ENCODE assay signal across 8 mouse cellular contexts in the genomic region with DNA sequence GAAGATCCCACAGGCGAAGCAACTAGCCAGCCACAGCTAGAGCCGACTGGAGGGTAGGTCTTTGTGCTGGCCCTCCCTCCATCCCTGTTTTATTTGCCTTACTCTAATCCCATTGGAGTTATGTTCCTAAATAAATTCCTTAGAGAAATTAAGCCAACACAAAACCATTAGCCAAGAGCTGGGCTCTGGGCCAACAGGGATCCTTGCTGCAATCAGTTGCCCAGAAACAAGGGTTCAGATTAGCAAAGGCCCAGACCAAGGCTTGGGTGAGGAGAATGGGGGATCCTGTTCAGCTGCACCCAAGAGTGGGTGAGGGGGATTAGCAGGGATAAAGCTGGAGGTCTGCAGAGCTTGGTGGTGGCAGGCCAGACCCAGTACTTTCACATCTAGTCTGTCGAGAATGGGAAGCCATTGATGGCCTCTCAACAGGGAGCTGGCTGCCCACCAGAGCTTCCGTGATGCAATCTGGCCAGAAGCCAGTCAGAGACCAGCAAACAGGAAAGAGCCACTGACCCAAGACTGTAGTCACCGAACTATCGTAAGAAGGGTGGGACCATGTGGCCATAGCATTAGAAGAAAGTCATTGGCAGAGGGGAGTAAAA. TPM values are rescaled to one million over a fixed set of nuclear protein-coding genes. Genes with fewer than 3 reads are reported as not detected.
DNase-seq lines count a peak whose midpoint lies in the region; ATAC-seq and TF ChIP-seq lines count a peak whose summit lies in the region.
"Had no signal": no experiment of that assay in that cellular context is flagged by ENCODE, and none has a peak within 500 bp of the region (broad histone marks: within the 10 kb centered on the region; RNA-seq: fewer than 3 reads in every experiment).

No protein-coding gene starts in this region.

- 44% methylated on average over 6 of the region's 6 CpGs for WGBS in embryonic facial prominence, embryonic 14.5 days
- 48% methylated on average over 6 of the region's 6 CpGs for WGBS in midbrain, embryonic 13.5 days

- no peak for TF ChIP-seq EP300 in ES-Bruce4 (IDR thresholded peaks at IDR 0.05; ENCODE audit: insufficient read depth, low read depth, low read length)

- ATAC-seq in Patski, result peak; percentile 55
- ATAC-seq in embryonic facial prominence, embryonic 14.5 days (ENCODE audit: low read depth), result peak; percentile 82
- peak; percentile 91 for ATAC-seq in midbrain, embryonic 13.5 days

- no peak overlapping the region for H3K9ac ChIP-seq in ES-Bruce4 (ENCODE audit: low read depth, poor library complexity, severe bottlenecking)
- no peak overlapping the region for H3K9ac ChIP-seq in embryonic facial prominence, embryonic 14.5 days (ENCODE audit: low read depth, low read length)
- H3K9ac ChIP-seq in midbrain, embryonic 13.5 days (replicated peaks), result no peak overlapping the region

- no peaks in the 10 kb centered on the region; the same call in 1 of the 2 replicates for H3K9me3 ChIP-seq in ES-Bruce4 (replicated peaks; ENCODE audit: control insufficient read depth, insufficient read depth, low read length, poor library complexity, severe bottlenecking)
- 0 out of 2 replicates have a peak, but pooled peaks cover 4% of the 10 kb centered on the region for H3K9me3 ChIP-seq in embryonic facial prominence, embryonic 14.5 days (ENCODE audit: control insufficient read depth, low read length)
- H3K9me3 ChIP-seq in midbrain, embryonic 13.5 days, result no peaks in the 10 kb centered on the region

- CTCF ChIA-PET in Patski (lab: Charles Lee), result interaction anchor here (0.7 to 1.5 kb wide), 4 partner anchors 9 to 106 kb away, joined by 3 to 4 read pairs (median 3); no protein-coding TSS in a partner anchor

- TF ChIP-seq CTCF in ES-Bruce4 (IDR thresholded peaks at IDR 0.05; ENCODE audit: low read depth, low read length) (no peak), Patski (IDR thresholded peaks at IDR 0.05) (no peak)

- no peak overlapping the region for H3K4me2 ChIP-seq in embryonic facial prominence, embryonic 14.5 days (ENCODE audit: low read depth, low read length)
- H3K4me2 ChIP-seq in midbrain, embryonic 13.5 days (replicated peaks), result no peak overlapping the region

- no peak for TF ChIP-seq POLR2A in ES-Bruce4 (IDR thresholded peaks at IDR 0.05; ENCODE audit: insufficient read depth, low read length)

- H3K27ac ChIP-seq in ES-Bruce4 (ENCODE audit: insufficient read depth, low read length), result peak overlapping the region; percentile 59
- H3K27ac ChIP-seq in embryonic facial prominence, embryonic 14.5 days (replicated peaks; ENCODE audit: low read depth, low read length), result no peak overlapping the region; the same call in 1 of the 2 replicates
- H3K27ac ChIP-seq in midbrain, embryonic 13.5 days, result 0 out of 2 replicates have a peak overlapping the region, but pooled peaks have one; percentile 14

- no peaks in the 10 kb centered on the region for H3K36me3 ChIP-seq in ES-Bruce4 (ENCODE audit: control insufficient read depth, insufficient read depth, low read length, poor library complexity, severe bottlenecking)
- no peaks in the 10 kb centered on the region for H3K36me3 ChIP-seq in embryonic facial prominence, embryonic 14.5 days (ENCODE audit: control insufficient read depth, insufficient read depth, low read length)
- no peaks in the 10 kb centered on the region for H3K36me3 ChIP-seq in midbrain, embryonic 13.5 days

- H3K27me3 ChIP-seq in ES-Bruce4 (ENCODE audit: control insufficient read depth, insufficient read depth, low read length, poor library complexity, severe bottlenecking), result no peaks in the 10 kb centered on the region
- H3K27me3 ChIP-seq in Patski, result no peaks in the 10 kb centered on the region
- H3K27me3 ChIP-seq in embryonic facial prominence, embryonic 14.5 days (replicated peaks; ENCODE audit: control insufficient read depth, insufficient read depth, low read length), result no peaks in the 10 kb centered on the region
- H3K27me3 ChIP-seq in midbrain, embryonic 13.5 days, result no peaks in the 10 kb centered on the region

- no peak overlapping the region for H3K4me3 ChIP-seq in ES-Bruce4 (ENCODE audit: low read depth, low read length)
- H3K4me3 ChIP-seq in embryonic facial prominence, embryonic 14.5 days (ENCODE audit: low read depth, low read length), result no peak overlapping the region
- no peak overlapping the region for H3K4me3 ChIP-seq in midbrain, embryonic 13.5 days (replicated peaks)

- POLR2A ChIA-PET in Patski (lab: Charles Lee), result interaction anchor here (0.8 to 1.2 kb wide), 2 partner anchors 20 to 75 kb away, joined by 3 to 4 read pairs; no protein-coding TSS in a partner anchor

- H3K4me1 ChIP-seq in ES-Bruce4 (ENCODE audit: control insufficient read depth, insufficient read depth, low read length), result peaks cover 12% of the 10 kb centered on the region
- H3K4me1 ChIP-seq in embryonic facial prominence, embryonic 14.5 days (ENCODE audit: control insufficient read depth, insufficient read depth, low read length), result peaks cover 10% of the 10 kb centered on the region
- H3K4me1 ChIP-seq in midbrain, embryonic 13.5 days (replicated peaks), result peaks cover 11% of the 10 kb centered on the region

- in situ Hi-C loops in Patski (cut with MboI; ENCODE audit: low pct_unique_long_range_greater_than_20kb), result loop anchor here (5.0 kb wide), 1 partner anchor 76 kb away; no protein-coding TSS in a partner anchor

- peak; percentile 97 for DNase-seq in Patski (ENCODE audit: low read depth, low spot score)
- peak; percentile 89 for DNase-seq in embryonic facial prominence, embryonic 14.5 days (ENCODE audit: low spot score)
- peak; percentile 73 to 75 for DNase-seq in heart, postnatal 14 days
- DNase-seq in left cerebral cortex, adult 11 months (ENCODE audit: low spot score), result peak; percentile 26
- DNase-seq in thymus, postnatal 4 days, result no peak

- intact Hi-C loops in heart, postnatal 14 days (cut with DNase I), result loop anchor here (5.0 kb wide), 1 partner anchor 106 kb away; no protein-coding TSS in a partner anchor

RNA-seq across cellular contexts. Expression of gene Muc20, which starts 6.1 kb away (rescaled TPM):
- polyA plus RNA-seq in ES-Bruce4 (2011; ENCODE audit: insufficient read depth, insufficient read length, low read depth, missing spikeins) (not detected in 2 replicates), Patski (2021) (0.05 TPM)
- polyA plus RNA-seq in embryonic facial prominence, embryonic 14.5 days (2014; fragmentation: Nextera tagmentation; extraction: Ambion mirVana), result 0.43 and 0.79 TPM in 2 replicates
- total RNA-seq in heart, postnatal 14 days (2021), result under 1 TPM; 0.15 to 0.26 TPM
- polyA plus RNA-seq in midbrain, embryonic 13.5 days (2015; fragmentation: Nextera tagmentation; extraction: Ambion mirVana), result not detected in 2 replicates

RNA-seq across cellular contexts. Expression of gene Smbd1, which starts 6.9 kb away (rescaled TPM):
- polyA plus RNA-seq in ES-Bruce4 (2011; ENCODE audit: insufficient read depth, insufficient read length, low read depth, missing spikeins) (not detected in 2 replicates), Patski (2021) (not detected)
- polyA plus RNA-seq in embryonic facial prominence, embryonic 14.5 days (2014; fragmentation: Nextera tagmentation; extraction: Ambion mirVana), result not detected in 2 replicates
- total RNA-seq in heart, postnatal 14 days (2021), result not detected
- polyA plus RNA-seq in midbrain, embryonic 13.5 days (2015; fragmentation: Nextera tagmentation; extraction: Ambion mirVana), result not detected in 2 replicates
- total RNA-seq: gastrocnemius, postnatal 4 days had no signal
